Mouse (Mus musculus): ENCODE results near the gene Cwc22.

Gene Cwc22

DNA sequence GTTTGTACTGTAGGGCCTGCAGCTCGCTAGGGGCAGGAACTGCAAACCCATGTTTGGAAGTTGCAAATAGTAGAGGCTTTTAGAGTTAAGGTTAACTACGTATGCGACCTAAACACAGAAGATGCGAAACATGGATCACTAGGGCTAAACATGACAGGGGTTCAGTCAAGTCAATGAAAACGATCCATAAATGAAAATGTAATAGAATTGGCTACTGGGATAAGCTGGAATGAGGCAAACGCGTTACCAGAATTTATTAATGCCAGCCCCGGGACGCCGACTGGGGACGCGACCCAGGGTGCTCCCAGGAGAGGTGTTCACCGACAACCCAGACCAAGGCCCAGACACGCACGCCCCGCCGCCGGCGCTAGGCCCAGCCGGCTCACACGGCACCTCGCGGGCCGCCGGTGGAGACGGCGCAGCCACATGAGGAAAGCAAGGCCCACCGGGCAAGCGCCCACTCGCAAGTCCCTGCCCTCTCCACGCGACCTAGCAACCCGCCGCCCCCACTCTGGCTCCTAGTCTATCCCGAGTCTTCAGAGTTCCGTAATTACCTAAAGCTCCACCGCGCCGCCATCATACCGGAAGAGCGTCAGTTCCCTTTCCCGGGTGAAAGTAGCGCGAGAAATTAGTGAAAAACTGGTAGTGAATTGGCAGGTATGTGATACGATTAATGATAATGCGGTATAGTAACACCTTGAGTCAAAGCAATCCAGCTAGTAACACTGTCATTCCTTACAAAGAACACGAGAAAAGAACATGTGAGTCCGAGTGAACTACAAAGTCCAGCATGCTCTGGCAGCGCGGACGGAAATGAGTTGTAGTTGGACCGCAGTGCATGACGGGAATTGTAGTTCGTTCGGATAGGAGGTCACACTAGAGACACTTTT is at the start of gene Cwc22:
Gene Cwc22, minus strand, starts transcription at position 780 of the 890 bp plus-strand sequence.
- Histone ChIP-seq H3K36me3 (ENCODE audit: control insufficient read depth, insufficient read depth, low read length, poor library complexity, severe bottlenecking) (no peaks in the 10 kb centered on the region), H3K27me3 (ENCODE audit: control insufficient read depth, insufficient read depth, low read length, poor library complexity, severe bottlenecking) (no peaks in the 10 kb centered on the region)
- peak; percentile 96 for DNase-seq (ENCODE audit: low read depth, low spot score)

DNA sequence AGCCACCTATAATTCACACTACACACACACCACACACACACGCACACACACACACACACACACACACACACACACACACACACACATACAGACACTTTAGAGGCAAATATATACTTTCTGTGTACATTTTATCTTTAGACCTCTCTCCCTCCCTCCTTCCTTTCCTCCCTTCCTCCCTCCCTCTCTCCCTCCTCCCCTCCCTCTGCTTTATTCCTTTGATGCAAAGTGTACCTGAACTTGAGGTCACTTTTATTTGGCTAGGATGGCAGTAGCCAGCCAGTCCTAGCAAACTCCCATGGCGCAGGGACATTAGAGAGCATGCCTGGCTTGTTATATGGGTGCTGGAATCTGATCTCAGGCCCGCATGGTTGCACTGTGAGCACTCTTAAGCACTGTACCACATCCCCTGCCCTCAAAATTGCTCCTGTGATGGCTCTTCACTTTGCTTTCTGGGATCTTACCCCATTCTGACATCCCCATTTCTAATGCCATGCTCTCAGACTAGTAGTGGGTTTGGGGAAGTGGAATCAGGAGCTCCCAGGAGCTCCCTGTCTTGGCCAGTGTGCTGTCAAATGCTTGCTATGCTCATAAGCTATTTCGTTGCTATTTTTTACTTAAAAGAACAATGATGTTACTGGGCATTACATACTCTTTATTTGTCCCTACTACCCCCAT is 47.7 kb upstream of the Cwc22 start:
- no peaks in the 10 kb centered on the region for H3K27me3 ChIP-seq (ENCODE audit: control insufficient read depth, insufficient read depth, low read length, poor library complexity, severe bottlenecking)
- no peaks in the 10 kb centered on the region for H3K36me3 ChIP-seq (ENCODE audit: control insufficient read depth, insufficient read depth, low read length, poor library complexity, severe bottlenecking)
- DNase-seq (ENCODE audit: low read depth, low spot score) = no peak

DNA sequence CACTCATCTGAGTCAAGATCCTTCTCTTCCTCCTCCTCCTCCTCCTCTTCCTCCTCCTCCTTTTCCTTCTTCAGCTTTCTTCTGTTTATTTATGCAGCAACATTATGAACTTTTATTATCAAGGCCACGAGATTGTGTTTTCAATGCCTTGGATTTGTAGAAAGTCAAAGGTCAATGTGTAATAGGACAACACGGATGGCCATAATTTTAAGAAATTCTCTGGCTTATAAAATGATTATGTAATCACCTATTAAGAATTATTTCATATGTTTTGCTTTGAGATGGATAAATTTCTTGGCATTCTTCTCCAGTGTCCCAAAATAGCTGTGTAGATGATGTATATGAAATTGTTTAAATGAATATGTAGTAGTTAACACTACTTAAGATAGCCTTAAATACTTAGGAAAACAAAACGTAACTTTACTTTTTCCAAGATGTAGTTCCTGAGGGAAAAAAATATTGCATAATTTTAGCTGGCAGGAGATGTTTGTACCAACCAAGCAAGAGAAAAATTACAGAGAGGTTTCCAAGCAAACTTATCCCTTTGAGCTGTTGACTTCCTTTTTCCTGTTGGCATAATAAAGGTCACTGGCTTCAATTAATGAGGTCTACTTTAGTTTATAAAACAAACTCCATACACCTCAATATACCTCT is 46.9 kb upstream of the Cwc22 start:
- no peak for DNase-seq (ENCODE audit: low read depth, low spot score)
- no peaks in the 10 kb centered on the region for H3K36me3 ChIP-seq (ENCODE audit: control insufficient read depth, insufficient read depth, low read length, poor library complexity, severe bottlenecking)
- no peaks in the 10 kb centered on the region for H3K27me3 ChIP-seq (ENCODE audit: control insufficient read depth, insufficient read depth, low read length, poor library complexity, severe bottlenecking)

DNA sequence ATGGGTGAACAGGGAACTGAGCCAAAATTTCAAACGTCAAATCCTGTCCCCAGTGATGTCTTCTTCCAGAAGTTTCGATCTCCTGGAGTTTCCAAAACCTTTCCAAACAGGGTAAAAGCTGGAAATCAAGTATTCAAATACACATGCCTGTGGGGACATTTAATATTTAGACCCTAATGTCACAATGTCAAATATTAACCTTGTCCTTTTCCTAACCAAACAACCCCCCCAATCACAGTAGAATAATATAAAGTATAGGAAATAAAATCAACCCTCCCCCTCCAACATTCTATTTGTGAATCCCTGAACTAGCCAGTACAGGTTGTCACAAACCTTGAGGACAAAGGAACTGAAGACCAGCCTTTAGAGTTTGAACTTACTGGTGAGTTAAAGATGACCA is 44.6 kb upstream of the Cwc22 start:
- Histone ChIP-seq H3K27me3 (ENCODE audit: control insufficient read depth, insufficient read depth, low read length, poor library complexity, severe bottlenecking) (no peaks in the 10 kb centered on the region), H3K36me3 (ENCODE audit: control insufficient read depth, insufficient read depth, low read length, poor library complexity, severe bottlenecking) (no peaks in the 10 kb centered on the region)
- no peak for DNase-seq (ENCODE audit: low read depth, low spot score)

DNA sequence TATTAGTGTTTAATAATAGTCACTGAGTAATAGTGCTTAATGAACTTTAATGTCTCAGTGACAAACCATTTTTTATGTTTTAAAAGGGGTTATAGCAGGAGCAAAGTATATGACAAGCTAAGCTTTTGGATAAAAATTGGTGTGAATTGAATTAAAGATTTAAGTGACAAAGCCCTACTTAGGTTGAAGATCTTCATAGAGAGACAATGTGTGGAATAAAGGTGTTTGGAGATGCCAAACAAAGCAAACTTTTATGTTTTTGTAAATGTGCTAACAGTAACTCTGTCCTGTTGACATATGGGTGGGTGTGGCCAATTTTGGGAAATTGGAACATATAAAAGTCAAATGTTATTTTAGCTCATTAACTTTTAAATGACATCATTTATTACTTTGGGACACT is 43.9 kb upstream of the Cwc22 start:
- no peak for DNase-seq (ENCODE audit: low read depth, low spot score)
- H3K27me3 ChIP-seq (ENCODE audit: control insufficient read depth, insufficient read depth, low read length, poor library complexity, severe bottlenecking) = no peaks in the 10 kb centered on the region
- no peaks in the 10 kb centered on the region for H3K36me3 ChIP-seq (ENCODE audit: control insufficient read depth, insufficient read depth, low read length, poor library complexity, severe bottlenecking)

DNA sequence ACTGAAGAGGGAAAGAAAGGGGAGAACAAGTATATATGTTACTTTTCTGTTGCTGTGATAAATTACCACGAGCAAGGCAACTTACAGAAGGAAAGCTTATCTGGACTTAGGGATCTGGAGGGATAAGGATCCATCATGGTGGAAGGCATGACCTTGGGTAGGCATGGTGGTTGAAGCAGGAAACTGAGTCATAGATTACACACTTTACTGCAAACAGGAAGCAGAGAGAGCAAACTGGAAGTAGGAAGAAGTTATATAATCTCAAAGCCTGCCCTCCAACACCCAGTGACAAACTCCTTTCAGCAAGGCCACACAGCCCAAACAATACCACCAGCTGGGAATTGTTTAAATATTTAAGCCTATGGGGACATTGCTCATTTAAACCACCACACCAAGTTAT is 43.2 kb upstream of the Cwc22 start:
- no peak for DNase-seq (ENCODE audit: low read depth, low spot score)
- Histone ChIP-seq H3K27me3 (ENCODE audit: control insufficient read depth, insufficient read depth, low read length, poor library complexity, severe bottlenecking) (no peaks in the 10 kb centered on the region), H3K36me3 (ENCODE audit: control insufficient read depth, insufficient read depth, low read length, poor library complexity, severe bottlenecking) (no peaks in the 10 kb centered on the region)

DNA sequence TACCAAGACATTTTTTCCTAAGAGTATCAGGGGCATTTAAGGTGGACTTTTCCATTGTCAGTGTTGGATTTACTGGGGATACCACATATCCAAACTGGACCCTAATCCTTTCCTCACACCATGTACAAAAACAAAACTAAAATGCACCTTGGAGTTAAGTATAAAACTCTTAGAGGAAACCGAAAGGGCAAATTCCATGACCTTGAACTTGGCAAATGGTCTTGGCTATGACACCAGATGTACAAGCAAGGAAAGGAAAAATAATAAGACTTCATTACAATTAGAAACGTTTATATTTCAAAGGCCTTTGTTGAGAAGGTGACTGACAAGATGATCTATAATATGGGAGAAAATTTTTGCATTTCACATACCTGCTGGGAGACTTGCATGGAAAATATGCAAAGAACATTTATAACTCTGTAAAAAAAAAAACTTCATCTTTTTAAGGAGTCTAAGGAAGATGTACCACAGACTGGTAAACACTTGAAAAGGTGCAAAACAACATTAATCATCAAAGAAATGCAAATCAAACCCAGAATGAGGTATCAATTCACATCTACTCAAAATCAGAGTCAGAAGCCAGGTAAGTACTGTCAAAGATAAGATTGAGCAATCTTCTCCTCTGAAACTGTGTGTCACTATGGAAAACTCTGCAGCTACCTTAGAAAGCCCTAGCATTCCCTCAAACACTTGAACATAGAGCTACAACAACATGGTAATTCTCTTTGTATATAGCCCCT is 40.0 kb upstream of the Cwc22 start:
- DNase-seq (ENCODE audit: low read depth, low spot score) = no peak
- no peaks in the 10 kb centered on the region for H3K36me3 ChIP-seq (ENCODE audit: control insufficient read depth, insufficient read depth, low read length, poor library complexity, severe bottlenecking)

DNA sequence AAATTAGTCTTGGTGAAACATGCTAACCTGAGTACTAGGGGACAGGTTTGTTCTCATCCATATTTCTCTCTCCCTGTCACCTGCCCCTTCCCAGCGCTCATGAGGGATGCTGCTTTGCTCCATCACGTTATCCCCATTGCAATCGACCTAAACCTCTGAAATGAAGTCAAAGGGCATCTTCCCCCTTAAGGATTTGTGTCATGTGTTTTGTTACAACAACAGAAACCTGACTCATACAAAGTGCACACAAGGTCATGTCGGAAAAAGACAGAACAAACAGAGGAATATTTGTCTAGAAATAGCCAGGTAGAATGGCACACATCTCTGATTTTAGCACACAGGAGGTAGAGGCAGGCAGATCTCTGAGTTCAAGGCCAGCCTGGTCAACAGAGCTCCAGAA is 38.0 kb upstream of the Cwc22 start:
- Histone ChIP-seq H3K36me3 (ENCODE audit: control insufficient read depth, insufficient read depth, low read length, poor library complexity, severe bottlenecking) (no peaks in the 10 kb centered on the region), H3K27me3 (ENCODE audit: control insufficient read depth, insufficient read depth, low read length, poor library complexity, severe bottlenecking) (no peaks in the 10 kb centered on the region)
- DNase-seq (ENCODE audit: low read depth, low spot score) = no peak

More for the DNA sequence above, 40.0 kb upstream of the Cwc22 start:
- H3K27me3 ChIP-seq (ENCODE audit: control insufficient read depth, insufficient read depth, low read length, poor library complexity, severe bottlenecking) = no peaks in the 10 kb centered on the region

DNA sequence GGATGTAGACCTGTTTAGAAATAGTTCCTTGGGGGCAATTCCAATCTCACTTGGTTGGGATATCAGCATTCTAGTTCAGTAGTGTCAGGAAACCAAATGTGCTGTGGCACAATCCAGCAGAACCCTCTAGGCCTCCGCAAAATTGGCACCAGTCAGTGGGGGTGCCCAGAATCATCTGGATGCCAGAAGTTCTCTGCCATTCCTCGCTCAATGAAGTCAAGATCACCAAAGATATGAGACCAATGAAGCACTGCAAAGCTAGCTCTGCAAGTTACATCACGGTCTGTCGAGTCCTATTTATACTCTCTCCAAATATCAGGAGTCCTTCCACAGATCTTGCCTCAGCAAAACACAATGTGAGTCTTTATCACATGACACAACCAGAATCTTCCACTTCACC is 35.7 kb upstream of the Cwc22 start:
- no peak for DNase-seq (ENCODE audit: low read depth, low spot score)
- Histone ChIP-seq H3K36me3 (ENCODE audit: control insufficient read depth, insufficient read depth, low read length, poor library complexity, severe bottlenecking) (no peaks in the 10 kb centered on the region), H3K27me3 (ENCODE audit: control insufficient read depth, insufficient read depth, low read length, poor library complexity, severe bottlenecking) (no peaks in the 10 kb centered on the region)

DNA sequence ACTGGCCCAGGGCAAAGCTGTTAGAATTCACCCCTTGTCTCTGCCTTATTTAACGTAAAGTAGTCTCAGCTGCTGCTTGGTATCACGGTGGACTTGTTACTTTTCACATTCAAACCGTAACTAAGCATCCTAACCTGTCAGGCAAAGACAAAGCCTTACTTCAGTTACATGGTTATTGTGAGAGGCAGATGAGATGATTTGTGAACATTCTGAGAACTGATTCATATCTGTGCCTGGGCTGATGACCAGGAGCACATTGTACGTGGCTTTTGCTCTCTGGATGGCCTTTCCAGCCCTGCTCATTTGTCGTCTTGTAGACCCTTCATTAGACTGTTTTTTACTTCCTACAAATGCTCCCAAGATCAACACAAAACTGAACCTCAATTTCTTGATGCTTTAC is 34.5 kb upstream of the Cwc22 start:
- no peak for DNase-seq (ENCODE audit: low read depth, low spot score)
- no peaks in the 10 kb centered on the region for H3K27me3 ChIP-seq (ENCODE audit: control insufficient read depth, insufficient read depth, low read length, poor library complexity, severe bottlenecking)
- H3K36me3 ChIP-seq (ENCODE audit: control insufficient read depth, insufficient read depth, low read length, poor library complexity, severe bottlenecking) = no peaks in the 10 kb centered on the region

DNA sequence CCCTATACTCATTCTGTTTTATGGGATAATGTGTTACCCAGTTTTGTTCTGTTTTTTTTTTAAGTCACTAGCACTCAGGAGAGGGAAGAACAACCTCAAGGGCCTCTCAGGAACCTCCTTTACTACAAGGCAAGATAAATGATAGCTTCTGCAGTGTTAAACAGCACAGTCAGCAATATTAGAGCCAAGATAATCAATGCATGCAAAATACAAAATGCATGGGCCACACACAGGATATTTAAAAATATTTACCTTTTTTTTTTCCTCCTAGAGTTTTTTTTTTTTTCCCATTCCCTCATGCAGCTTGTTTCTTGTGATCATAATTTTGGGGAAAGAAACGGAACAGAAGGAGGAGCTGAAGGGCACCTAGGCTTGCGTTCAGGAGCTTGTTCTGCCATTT is 33.3 kb upstream of the Cwc22 start:
- DNase-seq (ENCODE audit: low read depth, low spot score) = no peak
- Histone ChIP-seq H3K36me3 (ENCODE audit: control insufficient read depth, insufficient read depth, low read length, poor library complexity, severe bottlenecking) (no peaks in the 10 kb centered on the region), H3K27me3 (ENCODE audit: control insufficient read depth, insufficient read depth, low read length, poor library complexity, severe bottlenecking) (no peaks in the 10 kb centered on the region)

DNA sequence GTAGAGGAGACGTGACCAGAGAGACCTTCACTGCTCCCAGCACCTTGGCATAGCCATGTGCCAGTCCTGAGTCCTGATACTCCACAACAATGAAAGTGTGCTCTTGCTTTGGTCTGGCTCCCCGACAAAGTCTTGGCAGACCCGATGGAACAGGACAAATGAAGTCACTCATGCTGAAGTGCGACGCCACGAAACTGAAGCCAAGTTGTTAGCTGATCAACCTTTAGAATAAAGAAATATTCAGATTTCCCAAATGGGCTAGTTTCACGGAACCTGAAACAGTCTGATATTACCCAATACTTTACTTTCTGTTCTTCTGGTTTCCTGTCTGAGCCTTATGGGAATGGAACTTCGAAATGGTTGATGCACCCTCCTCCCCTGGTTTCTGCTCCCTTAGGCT is 32.9 kb upstream of the Cwc22 start:
- Histone ChIP-seq H3K27me3 (ENCODE audit: control insufficient read depth, insufficient read depth, low read length, poor library complexity, severe bottlenecking) (no peaks in the 10 kb centered on the region), H3K36me3 (ENCODE audit: control insufficient read depth, insufficient read depth, low read length, poor library complexity, severe bottlenecking) (no peaks in the 10 kb centered on the region)
- no peak for DNase-seq (ENCODE audit: low read depth, low spot score)

DNA sequence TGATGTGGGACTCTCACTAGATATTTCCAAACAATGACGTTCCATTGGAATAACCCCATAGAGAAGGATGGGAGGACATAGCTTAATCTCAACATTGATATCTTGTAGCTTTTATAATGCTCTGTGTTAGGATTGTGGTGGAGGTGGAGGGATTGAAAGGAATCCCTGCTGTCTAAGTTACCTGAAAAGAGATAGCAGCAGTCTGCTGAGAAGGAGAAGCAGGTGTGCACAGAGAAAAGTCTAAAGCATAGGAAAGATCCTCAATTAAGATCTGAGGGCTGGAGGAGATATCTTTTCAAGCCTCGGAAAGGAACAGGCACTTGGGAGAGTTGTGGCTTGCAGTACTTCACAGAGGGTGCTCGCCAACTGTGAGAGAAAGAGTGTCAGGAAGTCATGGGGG is 32.1 kb upstream of the Cwc22 start:
- Histone ChIP-seq H3K27me3 (ENCODE audit: control insufficient read depth, insufficient read depth, low read length, poor library complexity, severe bottlenecking) (no peaks in the 10 kb centered on the region), H3K36me3 (ENCODE audit: control insufficient read depth, insufficient read depth, low read length, poor library complexity, severe bottlenecking) (no peaks in the 10 kb centered on the region)
- DNase-seq (ENCODE audit: low read depth, low spot score) = no peak

DNA sequence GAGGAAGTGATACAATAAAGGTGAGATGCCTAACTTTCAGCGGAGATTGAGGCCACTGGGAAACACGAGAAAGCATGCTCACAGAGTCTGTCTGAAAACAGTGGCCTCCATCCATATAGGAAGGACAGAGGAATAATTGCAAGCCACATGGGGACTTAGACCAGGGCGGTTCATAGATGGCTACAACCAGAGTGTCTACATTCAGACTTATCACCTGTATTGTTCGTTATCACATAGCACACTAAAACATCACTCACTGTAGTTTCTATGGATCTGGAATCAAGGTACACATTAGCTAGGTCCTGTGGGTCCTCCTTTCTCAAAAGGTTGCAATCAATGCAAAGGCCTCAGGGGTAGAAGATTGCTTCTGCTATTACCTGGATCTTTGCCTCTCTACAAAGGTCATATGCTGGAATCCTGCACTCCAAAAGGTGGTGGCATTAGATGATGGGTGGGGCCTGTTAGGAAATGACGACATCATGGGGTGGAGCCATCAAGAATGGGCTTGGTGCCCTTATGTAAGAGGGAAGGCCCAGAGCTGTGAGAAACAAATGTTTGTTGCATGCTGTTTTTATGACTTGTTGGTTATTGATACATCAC is 30.2 kb upstream of the Cwc22 start:
- Histone ChIP-seq H3K36me3 (ENCODE audit: control insufficient read depth, insufficient read depth, low read length, poor library complexity, severe bottlenecking) (no peaks in the 10 kb centered on the region), H3K27me3 (ENCODE audit: control insufficient read depth, insufficient read depth, low read length, poor library complexity, severe bottlenecking) (no peaks in the 10 kb centered on the region)
- DNase-seq (ENCODE audit: low read depth, low spot score) = no peak

Data from splenic B cell, adult 2 months (primary cell).